Mouse (Mus musculus): ENCODE results near the gene Gm5134.

DNA sequence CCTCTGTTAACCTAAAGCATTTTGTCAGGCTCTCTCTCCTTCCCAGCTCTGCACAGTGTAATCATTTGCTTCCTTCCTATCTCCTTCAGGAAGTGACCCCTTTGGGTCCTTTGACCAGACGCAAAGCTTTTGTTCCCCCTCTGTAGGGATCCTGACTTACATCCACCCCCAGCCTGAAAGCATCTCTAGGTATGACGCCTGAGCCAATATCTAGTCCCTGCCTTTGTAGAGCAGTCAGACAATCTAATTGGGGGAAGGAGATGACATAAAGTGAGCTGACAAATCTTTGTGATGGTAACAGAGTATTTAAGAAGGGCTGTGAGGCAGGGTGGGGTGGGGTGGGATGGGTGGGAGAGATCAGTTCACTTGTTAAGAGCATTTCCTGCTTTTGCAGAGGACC is 48.3 kb downstream of the Gm5134 start:
- TF ChIP-seq CTCF (IDR thresholded peaks at IDR 0.05): no peak
- no peak for TF ChIP-seq EP300 (IDR thresholded peaks at IDR 0.05)

All from lung, postnatal 0 days (tissue).